Mouse (Mus musculus): Measurements from ENCODE around the gene Dleu7. TPM values are rescaled to one million over a fixed set of nuclear protein-coding genes. Genes with fewer than 3 reads are reported as not detected.

Dleu7 gene
- total RNA-seq, 2 experiments from 2014 or later, result 4.4 to 5.4 TPM

DNA sequence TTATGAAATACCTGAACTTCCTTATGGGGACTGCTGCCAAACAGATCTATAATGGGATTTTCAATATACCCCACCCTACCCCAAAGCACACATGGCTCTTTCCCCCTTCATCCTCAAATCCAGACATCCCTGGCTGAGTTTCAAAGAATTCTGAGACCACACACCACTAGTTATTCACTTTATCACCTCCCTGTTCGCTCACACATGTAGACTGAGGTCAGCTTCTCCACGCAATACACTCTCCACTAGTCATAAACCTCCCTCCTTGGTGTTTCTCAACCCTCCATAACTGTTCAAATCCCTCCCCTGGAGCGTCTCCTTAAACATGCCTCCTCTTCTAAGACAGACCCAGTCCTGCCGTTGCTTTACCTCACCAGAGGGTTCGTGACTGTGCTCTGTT is 30.6 kb upstream of the Dleu7 start:
- no peak for DNase-seq (ENCODE audit: low spot score in 2 of 2)
- H3K27ac ChIP-seq, result no peak overlapping the region
- no peak overlapping the region for H3K4me3 ChIP-seq
- no peak for TF ChIP-seq CTCF (conservative IDR thresholded peaks at IDR 0.05)

DNA sequence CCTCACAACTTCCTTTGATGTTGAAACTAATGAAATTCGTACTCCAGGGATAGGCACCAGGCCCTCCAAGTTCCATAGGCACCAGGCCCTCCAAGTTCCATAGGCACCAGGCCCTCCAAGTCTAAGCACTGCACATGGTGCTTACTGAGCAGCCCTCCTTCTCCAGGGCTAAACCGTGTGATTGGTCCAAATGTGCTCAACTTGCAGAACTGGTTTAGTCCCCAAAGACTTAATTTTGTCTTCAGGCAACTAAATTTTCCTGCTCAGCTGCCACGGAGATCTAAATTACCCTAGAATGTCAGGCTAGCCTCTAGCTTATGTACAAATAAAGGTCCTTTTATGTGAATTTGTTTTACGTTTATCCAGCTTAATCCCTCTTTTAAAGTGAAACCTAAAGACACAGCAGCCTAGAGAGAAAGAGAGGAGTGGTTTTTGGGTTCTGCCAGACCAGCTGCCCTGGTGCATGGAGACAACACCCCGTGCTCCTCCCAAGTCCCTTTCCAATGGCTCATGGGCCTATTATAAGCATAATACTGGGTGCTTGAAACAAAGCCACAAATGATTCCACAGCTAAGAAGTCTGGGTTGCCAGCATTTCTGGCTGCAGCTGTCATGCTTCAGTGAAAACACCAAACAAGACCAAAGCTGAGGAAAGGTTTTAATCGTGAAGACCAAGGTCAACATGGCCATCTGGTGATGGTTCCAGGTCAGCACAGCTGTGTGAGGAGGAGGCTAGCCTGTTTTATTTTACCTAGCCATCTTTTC is 29.9 kb upstream of the Dleu7 start:
- no peak overlapping the region for H3K4me3 ChIP-seq
- no peak overlapping the region for H3K27ac ChIP-seq
- DNase-seq (ENCODE audit: low spot score in 2 of 2), result no peak
- TF ChIP-seq CTCF (conservative IDR thresholded peaks at IDR 0.05), result no peak

DNA sequence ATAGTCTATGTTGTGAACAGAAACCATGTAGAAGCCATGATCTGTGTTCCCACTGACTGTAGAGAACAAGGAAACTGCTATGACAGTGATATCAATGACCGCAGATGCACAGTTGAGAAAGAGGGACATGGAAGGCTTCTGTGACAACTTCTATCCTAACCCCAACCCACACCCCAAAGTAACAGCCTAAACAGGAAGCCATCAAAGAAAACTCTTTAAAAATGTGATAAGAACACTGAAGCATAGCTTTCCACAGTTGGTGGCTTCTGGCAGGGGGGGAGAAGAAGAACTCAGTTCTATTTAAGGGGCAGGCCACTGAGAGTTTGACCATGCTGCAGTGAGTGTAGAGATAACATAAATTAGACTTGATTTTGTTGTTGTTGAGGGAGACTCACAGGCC is 18.8 kb upstream of the Dleu7 start:
- no peak overlapping the region for H3K27ac ChIP-seq
- no peak for TF ChIP-seq CTCF (conservative IDR thresholded peaks at IDR 0.05)
- no peak overlapping the region for H3K4me3 ChIP-seq
- no peak for DNase-seq (ENCODE audit: low spot score in 2 of 2)

DNA sequence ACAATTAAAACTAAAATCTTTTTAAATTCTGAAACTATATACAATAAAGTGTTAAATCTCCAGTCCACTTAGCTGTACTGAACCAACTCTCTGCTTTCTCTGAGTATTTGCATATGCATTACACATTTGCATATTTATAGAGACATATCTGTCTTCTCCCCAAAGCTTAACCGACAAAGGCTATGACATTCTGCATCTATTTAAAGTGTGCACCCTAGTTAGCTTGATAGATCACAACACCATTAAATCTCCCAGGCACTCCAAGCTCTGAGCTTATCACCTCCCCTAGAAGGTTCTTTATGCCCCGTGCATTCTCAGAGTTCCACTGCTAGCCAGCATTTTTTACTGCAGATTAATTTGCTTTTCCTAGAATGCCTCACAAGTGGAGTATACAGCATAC is 16.2 kb upstream of the Dleu7 start:
- DNase-seq (ENCODE audit: low spot score in 2 of 2), result no peak
- Histone ChIP-seq H3K27ac (no peak overlapping the region), H3K4me3 (no peak overlapping the region)
- TF ChIP-seq CTCF (conservative IDR thresholded peaks at IDR 0.05), result no peak

DNA sequence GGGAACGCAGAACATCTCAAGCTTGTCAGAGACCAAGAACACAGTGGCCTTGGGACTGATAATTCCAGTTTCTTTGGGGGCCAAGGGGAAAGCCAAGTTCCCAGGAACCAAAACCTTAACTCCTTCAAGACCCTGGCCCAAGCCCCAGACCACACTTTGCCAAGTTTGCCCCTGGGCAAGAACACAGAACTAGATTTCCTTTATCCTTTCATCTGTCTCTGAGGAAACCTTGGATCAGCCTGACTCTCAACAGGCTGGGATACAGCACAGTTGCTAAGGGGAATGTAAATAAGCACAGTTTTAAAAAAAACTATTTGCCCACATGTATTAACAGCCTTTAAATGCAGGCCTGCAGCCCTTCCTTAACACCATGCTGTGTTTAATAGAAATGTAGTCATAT is 14.7 kb upstream of the Dleu7 start:
- no peak for DNase-seq (ENCODE audit: low spot score in 2 of 2)
- H3K27ac ChIP-seq, result no peak overlapping the region
- H3K4me3 ChIP-seq, result no peak overlapping the region
- TF ChIP-seq CTCF (conservative IDR thresholded peaks at IDR 0.05), result no peak

DNA sequence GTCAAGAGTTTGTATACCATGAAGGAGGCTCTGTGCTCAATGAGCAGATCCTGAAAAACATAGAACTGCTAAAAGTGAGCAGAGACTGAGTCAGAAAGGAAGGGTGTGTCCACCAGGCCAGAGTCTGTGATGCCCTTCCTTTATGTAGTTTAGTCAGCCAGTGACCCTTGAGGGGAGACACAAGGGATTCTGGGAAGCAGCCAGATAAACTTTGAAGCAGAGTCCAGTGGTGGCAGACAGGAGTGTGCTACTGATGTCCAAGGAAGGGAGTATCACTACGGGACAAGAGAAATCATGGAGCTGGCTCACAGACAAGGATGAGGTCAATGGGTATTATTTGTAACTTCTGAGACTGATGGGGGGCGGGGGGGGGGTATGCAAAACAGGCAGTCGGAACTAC is 7.2 kb upstream of the Dleu7 start:
- TF ChIP-seq CTCF (conservative IDR thresholded peaks at IDR 0.05), result no peak
- no peak for DNase-seq (ENCODE audit: low spot score in 2 of 2)
- H3K27ac ChIP-seq, result no peak overlapping the region
- H3K4me3 ChIP-seq, result no peak overlapping the region

DNA sequence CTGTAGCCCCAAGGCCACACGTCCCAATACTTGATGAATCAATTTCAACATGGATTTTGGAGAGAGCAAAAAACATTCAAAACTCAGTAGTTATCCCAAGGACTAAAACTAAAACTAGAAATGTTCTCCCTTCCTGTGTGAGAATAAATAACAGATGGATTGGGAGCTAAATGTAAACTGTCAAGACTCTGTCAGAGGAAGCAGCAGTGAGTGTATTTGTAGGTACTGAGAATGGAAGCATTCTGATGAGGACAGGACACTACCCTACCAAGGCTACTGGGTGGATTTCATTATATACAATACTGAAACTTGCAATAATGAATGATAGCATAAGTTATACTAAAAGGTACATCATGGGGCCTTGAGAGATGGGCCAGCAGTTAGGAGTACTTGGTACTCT is 6.0 kb upstream of the Dleu7 start:
- TF ChIP-seq CTCF (conservative IDR thresholded peaks at IDR 0.05), result no peak
- Histone ChIP-seq H3K27ac (no peak overlapping the region), H3K4me3 (no peak overlapping the region)
- no peak for DNase-seq (ENCODE audit: low spot score in 2 of 2)

DNA sequence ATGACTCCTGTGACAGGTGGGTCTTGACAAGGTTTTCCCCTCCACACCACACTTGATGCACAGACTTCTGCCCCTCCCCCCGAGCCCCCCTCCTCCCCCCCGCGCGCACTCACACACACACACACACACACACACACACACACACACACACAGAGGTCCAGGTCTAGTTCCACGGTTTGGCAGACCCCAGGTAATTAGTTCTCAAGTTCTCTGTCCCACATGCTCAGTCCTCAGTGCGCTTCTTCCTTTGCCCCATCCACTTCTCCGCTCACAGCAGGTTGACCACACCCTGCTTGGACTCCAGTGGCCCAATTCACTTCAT is 720 bp downstream of the Dleu7 start:
- peak overlapping the region; percentile 77; the same call in 1 of the 2 replicates for H3K27ac ChIP-seq
- DNase-seq (ENCODE audit: low spot score in 2 of 2), result no peak
- peak overlapping the region; percentile 75 for H3K4me3 ChIP-seq
- no peak for TF ChIP-seq CTCF (conservative IDR thresholded peaks at IDR 0.05)

DNA sequence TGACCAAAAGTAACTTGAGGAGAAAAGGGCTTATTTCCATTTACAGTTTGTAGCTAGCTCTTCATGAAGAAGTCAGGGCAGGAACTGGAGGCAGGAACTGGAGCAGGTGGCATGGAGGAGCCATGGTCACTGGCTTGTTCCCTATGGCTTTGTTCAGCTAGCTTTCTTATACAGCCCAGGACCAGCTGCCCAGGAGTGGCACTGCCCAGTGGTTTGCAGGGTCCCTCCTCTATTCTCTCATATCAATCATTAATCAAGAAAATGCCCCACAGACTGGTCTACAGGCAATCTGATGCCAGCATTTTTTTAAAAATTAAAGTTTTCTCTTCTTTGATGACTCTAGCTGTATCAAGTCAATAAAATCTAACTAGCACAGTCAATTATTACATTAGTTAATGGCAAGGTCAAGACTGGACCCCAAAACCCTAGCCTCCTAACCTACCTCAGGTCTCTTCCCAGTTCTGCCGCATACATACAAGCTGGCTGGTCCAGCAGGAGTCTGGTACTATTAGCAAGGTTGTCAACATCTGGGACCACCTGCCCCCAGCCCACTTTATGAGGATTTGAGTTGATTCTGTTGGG is 1.4 kb downstream of the Dleu7 start:
- no peak for TF ChIP-seq CTCF (conservative IDR thresholded peaks at IDR 0.05)
- H3K4me3 ChIP-seq, result no peak overlapping the region

DNA sequence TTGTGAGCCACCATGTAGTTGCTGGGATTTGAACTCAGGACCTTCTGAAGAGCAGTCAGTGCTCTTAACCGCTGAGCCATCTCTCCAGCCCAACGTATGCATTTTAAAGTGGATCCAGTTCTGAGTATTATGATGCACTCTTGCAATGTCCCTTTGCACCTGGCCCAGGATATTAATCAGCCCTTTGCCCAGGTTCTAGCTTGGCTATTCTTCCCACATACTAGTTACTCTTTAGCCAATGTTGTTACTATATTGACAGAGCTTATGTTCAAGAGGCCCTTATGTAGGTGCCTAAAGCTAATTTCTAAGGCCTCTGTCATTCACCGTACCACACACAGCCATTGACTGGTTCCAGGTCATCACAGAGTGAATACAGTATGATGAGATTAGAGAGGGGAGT is 4.1 kb downstream of the Dleu7 start:
- no peak for DNase-seq (ENCODE audit: low spot score in 2 of 2)
- no peak for TF ChIP-seq CTCF (conservative IDR thresholded peaks at IDR 0.05)
- Histone ChIP-seq H3K27ac (no peak overlapping the region), H3K4me3 (no peak overlapping the region)

More for the DNA sequence above, 1.4 kb downstream of the Dleu7 start:
- DNase-seq (ENCODE audit: low spot score in 2 of 2), result no peak
- no peak overlapping the region for H3K27ac ChIP-seq

DNA sequence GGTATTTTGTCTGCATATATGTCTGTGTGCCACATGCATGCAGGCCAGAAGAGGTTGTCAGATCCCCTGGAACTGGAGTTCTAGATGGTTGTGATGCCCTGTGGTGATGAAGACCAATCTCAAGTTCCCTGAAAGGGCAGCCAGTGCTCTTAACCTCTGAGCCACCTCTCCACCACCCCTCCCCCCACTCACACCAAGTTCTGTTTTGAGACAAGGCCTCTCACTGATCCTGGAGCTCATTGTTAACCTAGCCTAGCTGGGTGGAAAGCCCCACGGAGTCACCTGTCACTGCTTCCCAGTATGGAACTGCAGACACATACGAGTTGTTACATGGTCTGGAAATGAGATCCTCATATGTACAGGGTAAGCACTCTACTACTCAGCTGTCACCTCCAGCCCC is 9.9 kb downstream of the Dleu7 start:
- no peak for TF ChIP-seq CTCF (conservative IDR thresholded peaks at IDR 0.05)
- Histone ChIP-seq H3K4me3 (no peak overlapping the region), H3K27ac (no peak overlapping the region)
- DNase-seq (ENCODE audit: low spot score in 2 of 2), result no peak

DNA sequence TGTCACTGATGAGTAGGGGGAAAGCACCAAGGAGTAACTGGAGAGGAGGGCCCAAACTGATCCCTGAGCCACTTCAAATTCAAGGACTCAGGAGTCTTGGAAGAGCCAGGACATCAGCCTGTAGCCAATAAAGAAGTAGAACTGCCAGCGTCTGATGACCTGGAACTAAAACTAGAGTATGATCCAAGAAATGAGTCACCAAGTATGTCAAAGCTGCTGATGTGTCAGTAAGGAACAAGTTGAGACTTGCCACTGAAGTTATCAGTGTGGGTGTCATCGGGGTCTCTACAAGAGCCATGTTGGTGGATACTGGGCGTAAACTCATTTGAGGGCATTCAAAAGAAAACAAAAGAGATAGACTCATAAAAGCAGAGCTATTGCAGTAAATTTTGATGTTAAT is 19.2 kb downstream of the Dleu7 start:
- no peak for DNase-seq (ENCODE audit: low spot score in 2 of 2)
- H3K4me3 ChIP-seq, result no peak overlapping the region
- no peak overlapping the region for H3K27ac ChIP-seq
- no peak for TF ChIP-seq CTCF (conservative IDR thresholded peaks at IDR 0.05)

DNA sequence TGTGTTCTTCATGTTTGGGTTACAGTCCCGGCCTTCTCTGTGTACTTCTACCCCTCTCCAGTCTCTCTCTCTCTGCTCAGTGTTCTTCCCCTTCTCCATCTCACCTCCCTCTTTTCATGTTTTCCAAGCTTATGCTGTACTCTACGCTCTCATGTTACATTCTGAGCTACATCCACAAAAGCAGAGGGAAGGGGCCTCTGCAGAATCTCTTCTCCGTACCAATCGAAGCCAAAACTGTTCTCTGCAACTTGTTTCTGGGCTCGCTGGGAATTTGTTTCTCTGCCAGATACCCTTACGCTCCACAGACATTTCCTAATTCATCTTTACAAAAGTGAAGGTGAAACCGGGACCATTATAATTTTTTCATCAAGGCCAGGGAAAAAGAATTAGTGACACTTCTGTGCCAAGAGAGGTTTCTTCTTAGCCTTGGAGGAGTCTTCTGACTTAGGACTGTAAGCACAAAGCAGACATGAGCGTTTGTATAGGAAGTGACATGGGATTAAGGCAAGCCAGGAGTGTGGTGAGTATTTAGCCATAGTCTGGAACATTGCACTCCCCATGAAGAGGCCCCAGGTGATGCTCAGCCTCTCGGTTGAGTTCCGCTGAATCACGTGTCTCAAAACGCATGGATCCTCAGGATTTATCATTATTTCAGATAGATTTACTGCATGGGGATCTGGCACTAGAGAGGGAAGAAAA is 22.0 kb downstream of the Dleu7 start:
- no peak for TF ChIP-seq CTCF (conservative IDR thresholded peaks at IDR 0.05)
- DNase-seq (ENCODE audit: low spot score in 2 of 2), result no peak
- no peak overlapping the region for H3K27ac ChIP-seq
- no peak overlapping the region for H3K4me3 ChIP-seq
